Mouse (Mus musculus): ENCODE measurements around the gene 1700001C19Rik.

- no peak for TF ChIP-seq CTCF (IDR thresholded peaks at IDR 0.05; ENCODE audit: low read depth)
- no peak for TF ChIP-seq EP300 (IDR thresholded peaks at IDR 0.05; ENCODE audit: low read depth)
Observed at GRCm38 (mm10) chr17:47399091-47399490, 38.1 kb downstream of the 1700001C19Rik start.

All from liver, postnatal 0 days (tissue).